Mouse (Mus musculus): Measurements from ENCODE around the gene Mmadhc.

GRCm38 (mm10) chr2:50276715-50277114 lies 19.9 kb downstream of the Mmadhc start:
- no peak for TF ChIP-seq EP300 (IDR thresholded peaks at IDR 0.05; ENCODE audit: low read depth)
- TF ChIP-seq CTCF (IDR thresholded peaks at IDR 0.05; ENCODE audit: low read depth): no peak

Measured in heart, postnatal 0 days (tissue).